Mouse (Mus musculus) MEL (cell line): Measurements from ENCODE around the gene Adgrf5. TPM values are rescaled to one million over a fixed set of nuclear protein-coding genes. Genes with fewer than 3 reads are reported as not detected.

Source experiments
- DNase-seq: peaks from one replicate; pipeline ENCODE4 v3.0.0; 2011; ENCODE audit warnings: low read depth, low spot score
- H3K27ac ChIP-seq: 2 replicates; pipeline ENCODE4 v1.5.1; 2012; ENCODE audit warnings: low read depth, mild to moderate bottlenecking, control low read depth, low read length, moderate library complexity; ENCODE audit not compliant: control insufficient read depth
- H3K27me3 ChIP-seq, 2 experiments: fragments of 150-350 bp in 1 of 2; sonication (generic) in 1 of 2; 2 replicates each; pipeline ENCODE4 v1.6.1; 2012; ENCODE audit warnings: low read length in 2 of 2, mild to moderate bottlenecking in 2 of 2, improper control_type of control experiment in 1 of 2, moderate library complexity in 1 of 2; ENCODE audit not compliant: insufficient read depth in 2 of 2, control insufficient read depth in 1 of 2
- H3K36me3 ChIP-seq, 2 experiments: 2 replicates each; pipeline ENCODE4 v1.6.1; 2012 to 2014; ENCODE audit warnings: low read length in 2 of 2, improper control_type of control experiment in 1 of 2, inconsistent platforms in 1 of 2, mild to moderate bottlenecking in 1 of 2; ENCODE audit not compliant: insufficient read depth in 2 of 2, control insufficient read depth in 1 of 2
- H3K4me1 ChIP-seq, 2 experiments: fragments of 150-350 bp in 1 of 2; sonication (generic) in 1 of 2; 2 replicates each; pipeline ENCODE4 v1.6.1; 2012; ENCODE audit warnings: low read length in 2 of 2, improper control_type of control experiment in 1 of 2, mild to moderate bottlenecking in 1 of 2; ENCODE audit not compliant: insufficient read depth in 2 of 2, control insufficient read depth in 1 of 2
- H3K4me3 ChIP-seq, 2 experiments: fragments of 150-350 bp in 1 of 2; sonication (generic) in 1 of 2; 2 replicates each; pipeline ENCODE4 v1.5.1; 2012; ENCODE audit warnings: low read depth in 2 of 2, low read length in 2 of 2, mild to moderate bottlenecking in 2 of 2, moderate library complexity in 2 of 2, control low read depth in 1 of 2, improper control_type of control experiment in 1 of 2; ENCODE audit not compliant: control insufficient read depth in 1 of 2, insufficient read depth in 1 of 2
- H3K79me2 ChIP-seq: 2 replicates; pipeline ENCODE4 v1.6.1; 2012; ENCODE audit warnings: mild to moderate bottlenecking, low read length, moderate library complexity; ENCODE audit not compliant: control insufficient read depth, poor library complexity, insufficient read depth
- H3K9ac ChIP-seq: 2 replicates; pipeline ENCODE4 v1.6.1; 2012; ENCODE audit warnings: low read depth, mild to moderate bottlenecking, control low read depth, low read length, moderate library complexity; ENCODE audit not compliant: control insufficient read depth, poor library complexity, severe bottlenecking
- H3K9me3 ChIP-seq: fragments of 150-350 bp; sonication (generic); replicated peaks from 2 replicates; pipeline ENCODE4 v1.6.1; 2012; ENCODE audit warnings: mild to moderate bottlenecking, low read length, improper control_type of control experiment, moderate library complexity; ENCODE audit not compliant: insufficient read depth
- CHD1 ChIP-seq: IDR thresholded peaks from 2 replicates; pipeline ENCODE4 v1.6.1; 2012; ENCODE audit warnings: low read depth, mild to moderate bottlenecking, inconsistent platforms, low read length, improper control_type of control experiment
- CHD2 ChIP-seq: IDR thresholded peaks from 2 replicates; pipeline ENCODE4 v1.6.1; 2011; ENCODE audit warnings: low read length, improper control_type of control experiment
- ELF1 ChIP-seq: IDR thresholded peaks from 2 replicates; pipeline ENCODE4 v1.6.1; 2014; ENCODE audit warnings: low read depth, mild to moderate bottlenecking, inconsistent platforms, low read length, improper control_type of control experiment, moderate library complexity
- EP300 ChIP-seq, 2 experiments: IDR thresholded peaks; 2 replicates each; pipeline ENCODE4 v1.6.1; 2011; ENCODE audit warnings: improper control_type of control experiment in 2 of 2, low read length in 2 of 2, low read depth in 1 of 2, mild to moderate bottlenecking in 1 of 2
- HCFC1 ChIP-seq: IDR thresholded peaks from 2 replicates; pipeline ENCODE4 v1.6.1; 2012; ENCODE audit warnings: low read depth, mild to moderate bottlenecking, inconsistent platforms, low read length, improper control_type of control experiment, moderate library complexity
- JUND ChIP-seq: IDR thresholded peaks from 2 replicates; pipeline ENCODE4 v1.6.1; 2011; ENCODE audit warnings: low read depth, mild to moderate bottlenecking, improper control_type of control experiment, low read length
- MAFK ChIP-seq: IDR thresholded peaks from 2 replicates; pipeline ENCODE4 v1.6.1; 2011; ENCODE audit warnings: low read depth, mild to moderate bottlenecking, low read length, improper control_type of control experiment, borderline replicate concordance
- MYB ChIP-seq: IDR thresholded peaks from 2 replicates; pipeline ENCODE4 v1.6.1; 2011; ENCODE audit warnings: mild to moderate bottlenecking, low read depth, low read length, improper control_type of control experiment
- MYC ChIP-seq: IDR thresholded peaks from 2 replicates; pipeline ENCODE4 v1.6.1; 2011; ENCODE audit warnings: low read depth, mild to moderate bottlenecking, low read length, improper control_type of control experiment, moderate library complexity
- NRF1 ChIP-seq: IDR thresholded peaks from 2 replicates; pipeline ENCODE4 v1.6.1; 2014; ENCODE audit warnings: low read depth, mild to moderate bottlenecking, inconsistent platforms, low read length, improper control_type of control experiment, moderate library complexity; ENCODE audit not compliant: poor library complexity, insufficient read depth, severe bottlenecking
- POLR2A ChIP-seq, 2 experiments: IDR thresholded peaks; 2 replicates each; pipeline ENCODE4 v1.6.1; 2011 to 2012; ENCODE audit warnings: low read length in 2 of 2, mild to moderate bottlenecking in 2 of 2, control low read depth in 1 of 2, improper control_type of control experiment in 1 of 2, low read depth in 1 of 2, moderate library complexity in 1 of 2; ENCODE audit not compliant: control insufficient read depth in 1 of 2, insufficient read depth in 1 of 2, poor library complexity in 1 of 2
- POLR2AphosphoS2 ChIP-seq: IDR thresholded peaks from 2 replicates; pipeline ENCODE4 v1.6.1; 2011; ENCODE audit warnings: low read length, improper control_type of control experiment
- POLR2AphosphoS5 ChIP-seq: IDR thresholded peaks from 2 replicates; pipeline ENCODE4 v1.6.1; 2012; ENCODE audit warnings: low read depth, borderline replicate concordance, mild to moderate bottlenecking, inconsistent platforms, low read length, moderate library complexity, mixed read lengths
- RAD21 ChIP-seq: IDR thresholded peaks from 2 replicates; pipeline ENCODE4 v1.6.1; 2011; ENCODE audit warnings: mild to moderate bottlenecking, low read depth, low read length, improper control_type of control experiment
- RCOR1 ChIP-seq: IDR thresholded peaks from 2 replicates; pipeline ENCODE4 v1.6.1; 2012; ENCODE audit warnings: low read depth, mild to moderate bottlenecking, inconsistent platforms, low read length, improper control_type of control experiment
- SIN3A ChIP-seq: IDR thresholded peaks from 2 replicates; pipeline ENCODE4 v1.6.1; 2012; ENCODE audit warnings: low read length, improper control_type of control experiment, inconsistent platforms
- TBP ChIP-seq: IDR thresholded peaks from 2 replicates; pipeline ENCODE4 v1.8.0; 2011; ENCODE audit warnings: low read depth, low read length, improper control_type of control experiment
- UBTF ChIP-seq: IDR thresholded peaks from 2 replicates; pipeline ENCODE4 v1.6.1; 2012; ENCODE audit warnings: low read depth, mild to moderate bottlenecking, inconsistent platforms, low read length, improper control_type of control experiment, moderate library complexity, borderline replicate concordance; ENCODE audit not compliant: insufficient read depth
- USF1 ChIP-seq: IDR thresholded peaks from 2 replicates; pipeline ENCODE4 v1.6.1; 2014; ENCODE audit warnings: low read depth, mild to moderate bottlenecking, inconsistent platforms, low read length, improper control_type of control experiment, moderate library complexity
- USF2 ChIP-seq, 2 experiments: IDR thresholded peaks; 2 replicates each; pipeline ENCODE4 v1.6.1; 2011 to 2012; ENCODE audit warnings: improper control_type of control experiment in 2 of 2, low read length in 2 of 2, borderline replicate concordance in 1 of 2, inconsistent platforms in 1 of 2, low read depth in 1 of 2, mild to moderate bottlenecking in 1 of 2; ENCODE audit not compliant: insufficient read depth in 1 of 2
- ZMIZ1 ChIP-seq: IDR thresholded peaks from 2 replicates; pipeline ENCODE4 v1.6.1; 2012; ENCODE audit warnings: low read depth, mild to moderate bottlenecking, inconsistent platforms, low read length, improper control_type of control experiment, moderate library complexity
- ZNF384 ChIP-seq: IDR thresholded peaks from 2 replicates; pipeline ENCODE4 v1.6.1; 2012; ENCODE audit warnings: low read depth, mild to moderate bottlenecking, inconsistent platforms, low read length, improper control_type of control experiment
- polyA plus RNA-seq, 2 experiments: library from polyadenylated mRNA; stranded (reverse) in 1 of 2; unstranded in 1 of 2; fragments of >175 nt in 1 of 2; fragments of >200 nt in 1 of 2; gene quantifications; 2 replicates each; pipeline versions ENCODE4 v1.2.1 to v1.2.4; 2012; ENCODE audit warnings: low replicate concordance in 2 of 2, low read depth in 1 of 2; ENCODE audit not compliant: insufficient read length in 2 of 2, insufficient read depth in 1 of 2, missing spikeins in 1 of 2
- total RNA-seq: library from RNA; depleted of rRNA; stranded (reverse); fragments of 300-350 nt; gene quantifications from 2 replicates; pipeline ENCODE4 v1.2.3, GENCODE M21; 2012

Adgrf5 gene
- total and polyA plus RNA-seq, 3 experiments: not detected

DNA sequence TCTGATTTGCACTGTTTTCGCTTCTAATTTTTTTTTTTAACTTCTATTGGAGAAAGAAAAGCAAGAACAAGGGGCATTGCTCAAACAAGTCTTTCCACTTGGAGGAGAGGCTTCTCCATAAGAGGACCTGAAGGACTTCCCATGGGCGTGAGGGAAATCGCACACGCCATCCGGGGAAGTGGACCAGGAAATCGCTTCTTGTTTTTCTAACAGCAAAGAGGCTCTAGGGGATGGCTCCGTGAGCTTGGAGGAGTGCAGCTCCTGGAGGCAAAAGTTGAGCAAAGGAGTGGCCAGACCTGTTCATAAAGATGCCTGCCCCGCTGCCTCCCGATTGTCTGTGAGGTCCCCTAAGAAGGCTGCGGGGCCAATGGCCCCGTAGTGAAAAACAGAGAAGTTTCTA is 29.0 kb downstream of the Adgrf5 start:
- no peaks in the 10 kb centered on the region for H3K9me3 ChIP-seq
- no peak overlapping the region for H3K9ac ChIP-seq
- DNase-seq: no peak
- no peaks in the 10 kb centered on the region for H3K4me1 ChIP-seq
- H3K4me3 ChIP-seq: no peak overlapping the region
- TF ChIP-seq POLR2A (IDR thresholded peaks at IDR 0.05; ENCODE audit: control insufficient read depth in 1 of 2, insufficient read depth in 1 of 2, low read depth in 1 of 2, low read length in 2 of 2, poor library complexity in 1 of 2): no peak
- TF ChIP-seq CHD2: no peak
- no peak for TF ChIP-seq RCOR1
- no peak for TF ChIP-seq MYB
- TF ChIP-seq EP300 (IDR thresholded peaks at IDR 0.05; ENCODE audit: low read depth in 1 of 2, low read length in 2 of 2): no peak
- no peak for TF ChIP-seq NRF1
- TF ChIP-seq RAD21: no peak
- TF ChIP-seq HCFC1: no peak
- no peak for TF ChIP-seq USF2 (IDR thresholded peaks at IDR 0.05; ENCODE audit: borderline replicate concordance in 1 of 2, insufficient read depth in 1 of 2, low read depth in 1 of 2, low read length in 2 of 2)
- no peak for TF ChIP-seq MYC
- no peak for TF ChIP-seq POLR2AphosphoS2
- TF ChIP-seq ZMIZ1: no peak
- no peak for TF ChIP-seq UBTF
- no peak for TF ChIP-seq MAFK
- no peak for TF ChIP-seq USF1
- no peaks in the 10 kb centered on the region for H3K27me3 ChIP-seq
- H3K79me2 ChIP-seq: no peaks in the 10 kb centered on the region
- H3K36me3 ChIP-seq: no peaks in the 10 kb centered on the region
- H3K27ac ChIP-seq: no peak overlapping the region

DNA sequence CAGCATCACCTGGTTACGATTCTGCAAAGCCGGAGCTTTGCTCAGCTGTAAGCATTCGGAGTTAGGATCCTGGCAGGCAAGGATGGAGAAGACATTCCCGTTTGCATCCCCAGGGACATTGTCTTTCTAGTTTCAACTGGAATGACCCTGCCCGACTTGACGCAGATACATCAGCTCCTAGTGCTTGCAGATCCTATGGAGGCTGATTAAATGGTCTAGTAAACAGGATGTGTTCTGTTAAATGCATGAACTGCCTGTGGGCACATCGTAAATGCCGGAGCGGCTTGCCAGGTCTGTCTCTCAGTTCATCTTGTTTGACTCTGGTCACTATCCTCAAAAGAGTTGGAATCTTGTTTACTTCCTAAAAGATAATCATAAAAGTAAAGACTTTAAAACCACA is 31.9 kb downstream of the Adgrf5 start:
- H3K27ac ChIP-seq: no peak overlapping the region
- no peaks in the 10 kb centered on the region for H3K4me1 ChIP-seq
- H3K4me3 ChIP-seq: no peak overlapping the region
- H3K79me2 ChIP-seq: no peaks in the 10 kb centered on the region
- no peaks in the 10 kb centered on the region for H3K36me3 ChIP-seq
- no peak overlapping the region for H3K9ac ChIP-seq
- DNase-seq: no peak
- TF ChIP-seq SIN3A (no peak), POLR2AphosphoS5 (no peak), ZNF384 (no peak), ZMIZ1 (no peak), ELF1 (no peak), JUND (no peak), UBTF (no peak), TBP (no peak), MYB (no peak), CHD1 (no peak)
- no peaks in the 10 kb centered on the region for H3K27me3 ChIP-seq
- no peaks in the 10 kb centered on the region for H3K9me3 ChIP-seq
